Mouse (Mus musculus): ENCODE measurements around the gene Ptpn14.

The Ptpn14 gene

DNA sequence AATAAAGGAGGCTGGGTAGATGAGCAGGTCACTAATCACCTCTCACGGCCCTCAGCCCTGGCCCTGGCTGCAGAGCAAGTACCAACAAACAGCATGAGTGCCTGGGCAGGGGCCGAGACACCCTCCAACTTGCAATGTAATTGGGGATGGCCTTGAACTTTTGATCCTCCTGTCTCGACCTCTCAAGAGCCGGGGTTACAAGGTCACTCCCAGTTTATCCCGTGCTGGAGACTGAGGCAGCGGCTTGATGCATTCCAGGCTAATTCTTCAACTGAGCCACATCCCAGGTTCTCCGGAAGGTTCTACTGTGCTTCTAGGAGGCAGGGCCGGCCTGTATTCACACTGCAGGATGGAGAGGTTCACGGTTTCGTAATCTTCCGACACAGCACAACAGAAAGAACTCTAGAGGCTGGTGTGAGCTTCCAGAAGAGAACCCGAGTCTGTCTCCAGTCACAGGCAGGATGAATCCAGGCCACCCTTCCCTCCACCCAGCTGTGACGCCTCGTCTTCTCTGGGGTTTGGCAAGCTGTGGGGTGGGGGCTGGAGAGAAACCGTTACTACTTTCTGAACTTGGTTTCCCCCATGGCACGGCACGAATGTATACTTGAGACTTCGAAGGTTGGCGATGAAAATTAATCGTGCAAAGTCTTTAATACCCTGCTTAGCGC is 185.2 kb downstream of the Ptpn14 start:
- DNase-seq = no peak

DNA sequence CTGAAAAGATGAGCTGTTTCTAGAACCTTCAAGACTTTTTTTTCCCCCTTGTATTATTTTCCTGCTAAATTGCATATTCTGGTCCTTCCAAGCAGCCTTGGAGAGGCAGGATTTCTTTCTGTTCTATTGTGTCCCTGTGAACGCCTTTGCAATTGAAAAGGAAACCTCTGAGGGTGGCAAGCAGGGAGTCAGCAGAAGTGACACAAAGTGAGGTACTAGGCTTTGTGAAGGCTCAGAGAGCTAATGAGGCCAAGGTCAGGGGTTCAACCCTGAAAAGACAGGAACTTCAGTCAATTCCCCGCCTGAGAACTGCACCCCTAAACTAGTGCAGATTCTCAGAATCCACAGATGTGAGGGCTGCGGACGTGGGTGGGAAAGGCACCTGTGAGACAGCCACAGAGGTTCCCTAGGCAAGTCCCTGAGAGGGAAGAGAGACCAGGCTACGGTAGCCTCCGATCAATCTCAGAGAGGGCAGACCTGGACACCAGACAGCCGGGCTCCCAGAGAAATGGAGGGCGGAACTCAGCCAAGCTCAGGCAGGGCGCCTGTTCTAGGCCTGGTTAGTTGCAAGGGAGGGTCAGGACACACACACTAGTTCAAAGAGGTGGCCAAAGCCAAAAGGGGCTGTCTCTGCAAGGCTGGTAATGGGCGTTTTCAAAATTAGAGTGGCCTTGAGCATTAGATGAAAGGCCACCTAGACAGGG is 188.5 kb downstream of the Ptpn14 start:
- DNase-seq = no peak

DNA sequence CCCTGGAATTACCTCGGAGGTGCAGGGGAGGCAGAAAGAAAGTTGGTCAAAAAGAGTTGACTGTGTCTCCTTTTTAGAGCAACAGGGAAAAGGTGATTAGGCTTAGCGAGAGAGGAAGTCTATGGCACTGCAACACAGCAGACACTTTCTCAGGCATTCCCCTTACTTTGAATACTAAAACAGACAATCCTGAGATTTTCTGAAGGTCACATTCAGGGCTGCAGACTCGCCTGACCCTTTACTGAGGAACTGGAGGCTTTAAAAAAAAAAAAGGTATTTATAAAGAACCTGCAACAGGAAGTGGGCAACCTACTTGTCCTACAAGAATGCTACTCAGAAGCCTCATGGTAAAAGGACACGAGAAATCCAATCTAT is 189.0 kb downstream of the Ptpn14 start:
- no peak for DNase-seq

DNA sequence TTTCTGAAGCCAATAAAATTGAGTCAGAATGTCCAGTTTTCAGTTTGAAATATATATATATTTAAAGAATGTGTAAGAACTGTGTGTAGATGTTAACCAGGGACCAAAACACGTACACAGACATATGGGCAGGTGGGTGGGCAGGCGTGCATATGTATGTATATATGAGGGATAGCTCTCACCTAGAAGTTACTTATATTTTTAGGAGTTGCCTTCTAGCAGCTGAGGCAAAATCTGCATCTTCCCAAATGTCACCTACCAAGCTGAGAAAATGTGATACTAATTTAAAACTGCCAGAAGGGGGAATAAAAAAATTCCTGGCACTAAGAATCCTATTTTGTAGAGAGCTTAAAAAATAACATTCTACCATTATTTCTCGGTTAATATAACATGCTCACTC is 191.7 kb downstream of the Ptpn14 start:
- DNase-seq = no peak

DNA sequence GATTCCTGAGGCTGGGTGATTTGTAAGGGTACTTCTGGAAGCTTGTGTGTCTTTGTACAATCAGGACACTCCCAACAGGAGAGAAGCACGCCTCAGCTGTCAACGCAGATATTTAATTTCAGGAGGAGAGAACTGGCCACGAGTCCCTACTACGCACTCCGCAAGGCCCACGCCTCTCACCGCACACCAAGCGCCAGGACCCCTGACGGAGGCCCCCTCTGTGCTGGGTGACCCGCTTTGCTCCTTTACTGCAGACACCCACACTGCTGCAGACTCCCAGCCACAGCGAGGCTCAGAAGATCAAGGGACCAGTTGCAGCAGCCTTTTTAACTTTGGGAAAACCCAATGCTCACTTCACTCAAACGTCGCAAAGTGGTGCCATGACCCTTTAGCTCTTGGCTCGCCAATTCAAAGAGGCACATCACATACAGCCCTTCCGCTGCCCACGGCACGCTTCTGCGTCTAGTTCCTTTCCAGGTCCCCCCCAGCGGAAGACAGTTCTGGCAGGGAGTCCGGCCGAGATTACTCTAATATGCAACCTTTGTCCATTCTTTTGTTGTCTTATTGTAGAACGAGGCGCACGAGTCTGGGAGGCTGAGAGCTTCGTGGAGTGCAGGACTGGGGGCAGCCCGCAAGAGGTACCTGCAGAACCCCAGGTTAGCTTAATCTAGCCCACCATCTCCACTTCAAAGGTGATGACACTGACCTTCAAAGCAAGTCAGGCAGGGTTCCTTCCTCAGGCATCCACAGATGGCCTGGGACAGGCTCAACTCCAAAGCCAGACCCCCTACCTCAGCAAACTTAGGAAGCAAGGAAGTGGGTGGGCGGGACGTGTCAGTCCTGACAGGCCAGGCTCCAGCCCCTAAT is 192.9 kb downstream of the Ptpn14 start:
- DNase-seq = peak in 1 of 2 experiments; percentile 16

DNA sequence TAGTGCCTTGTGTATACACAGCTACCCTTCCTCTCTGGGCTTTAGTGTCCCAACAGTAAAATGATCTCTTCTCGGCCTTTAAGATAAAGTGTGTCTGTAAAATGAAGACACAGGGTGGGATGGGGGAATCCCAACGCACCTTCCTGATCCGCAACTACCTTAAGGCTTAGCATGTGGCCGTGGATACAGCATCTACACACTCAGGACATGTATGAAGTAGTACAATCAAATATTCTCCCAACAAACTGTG is 193.4 kb downstream of the Ptpn14 start:
- no peak for DNase-seq

DNA sequence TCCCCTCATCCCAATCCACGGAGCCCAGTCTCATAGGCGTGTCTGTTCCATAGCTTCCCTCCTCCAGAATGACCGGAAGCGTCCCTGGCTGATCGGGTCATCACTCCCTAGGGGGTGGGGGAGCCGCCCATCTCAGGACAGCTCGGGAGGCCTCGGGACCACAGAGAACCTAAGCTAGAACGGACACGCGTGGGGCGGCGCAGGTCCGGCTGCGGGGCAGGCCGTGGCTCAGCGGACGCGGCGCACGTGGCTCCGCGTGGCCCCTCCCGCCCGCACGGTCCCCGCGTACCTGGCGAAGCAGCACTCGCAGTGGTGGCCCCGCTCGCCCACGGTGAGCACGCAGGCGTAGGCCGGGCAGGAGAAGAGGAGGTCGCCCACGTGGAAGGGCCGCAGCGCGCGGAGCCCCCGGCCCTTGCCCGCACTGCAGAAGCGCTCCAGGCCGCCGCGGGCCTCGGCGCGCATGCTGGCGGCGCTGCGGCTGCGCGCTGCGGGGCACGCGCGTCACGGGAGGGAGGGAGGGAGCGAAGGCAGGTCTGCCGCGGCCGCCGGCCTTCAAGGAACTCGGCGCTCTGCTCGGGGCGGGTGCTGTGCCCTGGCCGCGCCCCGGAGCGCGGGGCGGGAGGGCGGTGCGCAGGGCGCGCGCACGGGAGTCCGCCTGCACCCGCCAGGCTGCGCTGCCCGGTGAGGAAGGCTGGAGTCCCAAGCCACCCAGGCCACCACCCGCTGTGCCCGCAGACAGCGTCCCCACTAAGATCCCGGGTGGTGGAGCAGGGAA is 193.9 kb downstream of the Ptpn14 start, which contains the start of gene Smyd2:
Gene Smyd2, minus strand, starts transcription at position 546 of the 775 bp plus-strand sequence.
- DNase-seq = peak; percentile 72 to 91

DNA sequence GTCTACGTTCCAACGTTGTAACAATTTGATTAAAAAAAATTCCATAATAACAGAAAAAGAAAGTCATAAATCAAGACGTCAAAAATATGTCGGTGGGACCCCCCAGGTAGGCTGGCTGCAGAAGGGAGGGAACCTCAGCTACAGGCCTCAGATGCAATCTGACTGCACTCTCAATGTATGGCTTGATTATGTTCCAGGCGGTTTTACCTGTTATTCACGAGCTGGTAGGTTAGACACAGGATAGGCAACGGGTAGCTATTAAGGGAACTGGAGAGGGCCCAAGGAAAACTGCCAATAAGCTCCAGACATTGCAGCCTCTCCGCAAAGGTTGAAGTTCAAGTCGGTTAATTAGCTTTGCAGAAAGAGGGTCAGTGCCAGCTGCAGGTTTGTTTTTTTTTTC is 194.7 kb downstream of the Ptpn14 start:
- DNase-seq = peak; percentile 62 to 72

DNA sequence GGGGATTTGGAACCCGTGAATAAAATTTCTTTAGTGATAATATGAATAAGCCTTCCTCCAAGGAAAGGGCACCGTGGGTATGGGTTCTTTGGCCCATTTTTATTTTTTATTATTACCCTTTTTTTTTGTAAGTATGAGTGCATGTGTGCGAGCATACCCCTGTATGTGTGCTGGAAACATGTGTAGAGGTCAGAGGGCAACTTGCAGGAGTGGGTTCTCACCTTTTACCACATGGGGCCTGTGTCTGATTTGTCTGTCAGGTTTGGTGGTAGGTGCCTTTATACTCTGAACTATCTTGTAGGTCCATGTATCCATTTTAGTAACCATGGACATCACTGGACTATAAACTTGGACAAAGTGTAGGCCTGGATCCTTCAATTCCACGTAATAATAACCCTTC is 195.1 kb downstream of the Ptpn14 start:
- DNase-seq = no peak

DNA sequence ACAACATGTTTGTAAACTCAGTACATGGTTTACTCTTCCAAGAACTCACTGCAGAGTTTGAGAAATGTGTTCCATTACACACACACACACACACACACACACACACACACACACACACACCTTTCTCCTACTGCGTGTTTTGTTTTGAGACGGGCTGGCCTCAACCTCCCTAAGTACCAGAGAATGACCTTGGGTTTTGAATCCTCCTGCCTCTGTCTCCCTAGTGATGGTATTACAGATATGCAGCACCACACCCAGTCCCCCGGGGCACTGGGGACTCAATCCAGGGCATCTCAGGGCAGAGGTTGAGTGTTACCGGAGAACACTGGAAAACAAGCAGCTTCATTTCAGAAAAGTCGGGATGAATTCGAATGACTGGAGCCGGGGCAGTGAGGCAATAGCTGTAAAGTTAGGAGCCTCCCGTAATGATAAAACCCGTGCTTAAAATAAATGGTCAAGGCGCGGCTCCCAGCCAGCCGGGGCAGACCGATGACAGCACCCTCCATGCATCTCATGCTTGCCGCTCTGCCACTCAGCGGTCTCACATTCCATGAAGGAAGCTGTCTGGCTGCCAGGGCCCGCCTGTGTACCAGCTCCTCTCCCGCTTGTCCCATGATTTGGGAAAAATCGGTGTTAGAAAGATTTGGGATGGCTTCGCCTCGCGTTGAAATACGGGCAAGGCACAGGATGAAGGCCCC is 196.0 kb downstream of the Ptpn14 start:
- DNase-seq = no peak

DNA sequence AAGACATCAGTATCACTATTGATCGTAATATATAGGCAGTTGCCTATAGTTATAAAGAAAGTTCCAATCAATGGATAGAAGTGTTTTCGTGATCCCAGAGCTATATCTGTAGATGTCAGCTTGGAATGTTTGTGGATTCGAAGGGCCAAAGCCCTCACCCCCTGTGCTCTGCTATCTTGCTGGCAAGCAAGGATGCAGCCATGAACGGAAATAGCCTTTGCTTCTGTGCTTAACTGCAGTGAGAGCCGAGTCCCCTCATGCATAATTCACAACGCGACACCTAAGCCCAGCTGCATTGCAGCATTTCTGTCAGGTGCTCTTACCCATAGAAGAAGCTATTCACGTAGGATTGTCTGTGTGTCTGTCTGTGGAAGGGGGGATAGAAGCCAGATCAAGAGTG is 198.2 kb downstream of the Ptpn14 start:
- no peak for DNase-seq

Measured in kidney, postnatal 25 days (tissue).